Mouse (Mus musculus) retina, adult 2 months (tissue): ENCODE measurements around the gene Commd6.
"Not testable (repeated sequence)": the region's sequence is repeated elsewhere in the genome, so short reads cannot be mapped to it uniquely, and the experiment has no call there.

Experiments
- DNase-seq: peaks from one replicate; pipeline ENCODE4 v3.0.0-alpha.2; 2012; ENCODE audit warnings: low read depth, low spot score

Commd6 gene

GRCm38 (mm10) chr14:101608519-101609368 is 31.7 kb downstream of the Commd6 start, which contains the start of gene Tbc1d4:
Tbc1d4 (minus strand) TSS chr14:101609191.
- no peak for DNase-seq

- no peak for DNase-seq
Observed at GRCm38 (mm10) chr14:101607631-101608518, 32.6 kb downstream of the Commd6 start.

GRCm38 (mm10) chr14:101605843-101606242 is 34.6 kb downstream of the Commd6 start:
- DNase-seq = no peak

GRCm38 (mm10) chr14:101602851-101603250 is 37.6 kb downstream of the Commd6 start:
- DNase-seq = no peak

GRCm38 (mm10) chr14:101597096-101597715 is 43.3 kb downstream of the Commd6 start:
- no peak for DNase-seq

GRCm38 (mm10) chr14:101596691-101597090 is 43.8 kb downstream of the Commd6 start:
- DNase-seq = no peak

GRCm38 (mm10) chr14:101595301-101596080 is 45.0 kb downstream of the Commd6 start:
- no peak for DNase-seq

- DNase-seq = no peak
Observed at GRCm38 (mm10) chr14:101594001-101594400, 46.5 kb downstream of the Commd6 start.

GRCm38 (mm10) chr14:101593340-101593739 is 47.1 kb downstream of the Commd6 start:
- DNase-seq = no peak

GRCm38 (mm10) chr14:101591101-101591500 is 49.4 kb downstream of the Commd6 start:
- no peak for DNase-seq

GRCm38 (mm10) chr14:101588209-101588991 is 52.1 kb downstream of the Commd6 start:
- not testable (repeated sequence) for DNase-seq

- DNase-seq = not testable (repeated sequence)
Observed at GRCm38 (mm10) chr14:101587366-101588040, 53.0 kb downstream of the Commd6 start.

- no peak for DNase-seq
Observed at GRCm38 (mm10) chr14:101586096-101586495, 54.4 kb downstream of the Commd6 start.
